Mouse (Mus musculus) natural killer cell, adult 2 months (primary cell): Measurements from ENCODE around the gene Tubd1.

Experiments used
- DNase-seq, 2 experiments: peaks; one replicate each; pipeline ENCODE4 v3.0.0; 2022; ENCODE audit warnings: low spot score in 2 of 2

Gene Tubd1

GRCm38 (mm10) chr11:86558258-86558657, 13.5 kb downstream of the Tubd1 start:
- DNase-seq, result no peak

DNA sequence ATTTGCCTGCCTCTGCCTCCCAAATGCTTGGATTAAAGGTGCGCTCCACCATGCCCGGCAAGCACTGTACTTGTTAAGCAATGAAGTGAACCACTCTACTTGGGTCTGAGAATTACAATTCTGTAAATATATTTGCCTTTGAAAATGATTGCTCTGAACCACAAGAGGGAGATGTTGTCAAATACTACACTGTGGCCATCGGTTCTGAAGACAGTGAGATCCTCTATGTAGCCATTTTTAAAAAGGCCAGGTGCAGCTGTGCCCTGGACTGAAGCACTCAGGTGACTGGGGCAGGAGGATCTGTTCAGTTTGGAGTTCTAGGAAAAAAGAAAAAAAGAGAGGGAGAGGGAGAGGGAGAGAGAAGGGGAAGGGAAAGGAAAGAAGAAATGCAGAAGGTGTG, 23.6 kb downstream of the Tubd1 start:
- DNase-seq, result peak in 1 of 2 experiments; percentile 35

DNA sequence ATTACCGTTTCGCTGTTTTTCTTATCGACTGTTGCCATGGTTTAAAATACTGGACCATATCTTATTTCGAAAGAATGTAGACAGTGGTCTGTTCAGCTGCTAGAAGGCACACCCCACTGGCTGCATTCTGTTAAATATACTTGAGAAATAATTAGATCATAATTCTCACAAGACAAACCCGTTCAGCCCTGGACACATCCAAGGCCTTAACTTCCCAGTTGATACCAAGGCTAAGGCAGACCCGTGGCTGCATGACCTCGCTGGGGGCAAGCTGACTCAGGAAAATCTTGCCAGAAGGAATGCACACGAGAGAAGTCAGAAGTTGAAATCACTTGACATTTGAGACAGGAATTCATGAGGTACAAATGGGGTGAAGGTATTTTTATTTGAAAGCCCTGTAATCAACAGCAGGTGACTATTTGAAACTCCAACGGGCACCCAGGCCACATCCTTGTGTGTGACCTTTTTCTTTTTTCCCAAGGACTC, 25.5 kb downstream of the Tubd1 start:
- DNase-seq, result no peak

DNA sequence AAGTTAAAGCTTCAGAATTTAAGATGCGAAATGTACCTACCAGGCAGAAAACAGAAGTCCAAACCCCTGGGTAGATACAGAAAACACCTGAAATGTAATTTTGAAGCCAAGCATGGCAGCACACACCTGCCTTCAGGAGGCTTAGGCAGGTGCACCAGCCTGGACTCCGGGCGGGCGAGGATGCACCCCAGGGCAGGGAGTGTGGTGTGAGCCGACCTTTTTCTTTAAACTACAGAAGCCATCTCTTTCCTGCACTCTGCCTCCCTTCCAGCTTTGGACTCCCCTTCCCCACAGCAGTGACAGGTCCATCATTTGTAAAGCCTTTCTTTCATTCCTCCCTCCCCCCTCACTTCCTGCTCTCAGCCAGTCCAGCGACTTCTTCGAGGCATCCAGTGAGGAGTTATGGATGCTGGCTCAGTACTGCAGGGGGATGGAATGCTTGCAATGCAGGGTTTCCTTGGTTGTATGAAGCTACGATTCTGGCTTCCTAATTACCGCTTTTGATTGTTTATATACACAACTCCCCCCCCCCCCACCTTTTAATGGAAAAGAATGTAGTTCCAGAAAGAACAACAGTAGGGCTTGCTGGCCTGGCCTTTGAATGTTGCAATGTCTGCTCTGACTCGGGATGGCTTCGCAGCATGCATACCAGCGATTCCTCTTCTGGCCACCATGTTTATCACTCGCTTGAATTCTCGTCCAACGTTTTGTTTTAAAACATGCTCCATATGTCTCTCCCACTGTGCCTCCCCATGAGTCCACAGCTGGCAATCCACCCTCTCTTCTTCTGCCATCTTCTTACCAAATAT, 26.5 kb downstream of the Tubd1 start:
- DNase-seq, result no peak

- no peak for DNase-seq
These were observed 27.1 kb downstream of the Tubd1 start for GRCm38 (mm10) chr11:86571871-86572270.

- no peak for DNase-seq
These were observed 27.8 kb downstream of the Tubd1 start for GRCm38 (mm10) chr11:86572623-86573022.

GRCm38 (mm10) chr11:86573646-86574231, 28.9 kb downstream of the Tubd1 start:
- no peak for DNase-seq

- DNase-seq, result no peak
These were observed 29.6 kb downstream of the Tubd1 start for GRCm38 (mm10) chr11:86574408-86574807.

- DNase-seq, result no peak
These were observed 31.0 kb downstream of the Tubd1 start for GRCm38 (mm10) chr11:86575632-86576378.

DNA sequence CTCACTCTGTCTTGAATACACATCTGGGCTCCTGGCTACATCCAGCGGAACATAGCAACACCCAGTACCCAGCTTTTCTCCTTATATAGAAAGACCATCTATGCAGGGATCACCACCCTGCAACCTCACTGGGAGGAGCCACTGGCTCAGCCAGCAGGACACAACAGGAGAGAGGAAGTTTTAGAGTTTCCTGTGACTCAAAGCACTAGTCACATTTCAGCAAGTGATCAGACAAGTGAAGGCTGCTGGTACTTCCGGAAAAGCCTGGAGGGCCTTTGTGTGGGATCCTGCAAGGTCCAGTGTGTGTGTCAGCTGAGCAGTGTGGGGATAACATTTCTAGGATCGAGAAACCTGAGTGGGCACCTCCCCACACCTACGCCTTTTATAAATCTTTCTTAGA, 32.4 kb downstream of the Tubd1 start:
- DNase-seq, result no peak

GRCm38 (mm10) chr11:86578106-86578808, 33.5 kb downstream of the Tubd1 start:
- no peak for DNase-seq

- peak in 1 of 2 experiments; percentile 58 for DNase-seq
These were observed 34.3 kb downstream of the Tubd1 start for GRCm38 (mm10) chr11:86578809-86579730.

GRCm38 (mm10) chr11:86579731-86580318, 35.0 kb downstream of the Tubd1 start:
- DNase-seq, result no peak

GRCm38 (mm10) chr11:86580319-86581113, 35.7 kb downstream of the Tubd1 start:
- DNase-seq, result no peak

- peak; percentile 69 to 72 for DNase-seq
These were observed 36.5 kb downstream of the Tubd1 start for GRCm38 (mm10) chr11:86581250-86581753.

DNA sequence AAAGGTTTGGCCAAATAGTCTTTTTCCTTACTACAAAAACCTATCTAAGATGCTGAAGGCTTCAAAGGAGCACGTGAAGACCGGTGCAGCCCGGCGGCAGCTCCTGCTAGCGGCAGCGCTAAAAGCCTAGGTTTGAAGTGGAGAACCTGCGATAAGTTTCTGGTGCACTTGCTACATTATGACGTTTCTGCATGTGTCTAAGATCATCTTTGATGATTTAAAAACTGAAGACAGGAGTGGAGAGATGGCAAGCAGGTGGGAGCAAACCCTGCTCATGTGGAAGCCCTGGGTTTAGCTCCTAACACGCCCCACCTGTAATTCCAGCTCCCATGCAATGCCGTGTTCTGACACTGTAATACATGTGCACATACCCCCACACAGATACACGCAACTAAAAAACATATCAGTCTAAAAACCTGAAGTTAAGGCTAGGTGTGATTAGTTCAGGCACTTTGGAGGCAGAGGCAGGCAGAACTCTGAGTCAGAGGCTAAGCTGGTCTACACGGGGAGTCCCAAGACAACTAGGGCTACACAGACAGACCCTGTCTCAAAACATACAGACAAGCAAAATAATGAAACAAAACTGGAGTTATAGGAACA, 37.3 kb downstream of the Tubd1 start:
- DNase-seq, result peak in 1 of 2 experiments; percentile 52

GRCm38 (mm10) chr11:86582543-86583260, 37.9 kb downstream of the Tubd1 start:
- no peak for DNase-seq

GRCm38 (mm10) chr11:86583313-86583825, 38.6 kb downstream of the Tubd1 start:
- no peak for DNase-seq
